Mouse (Mus musculus): ENCODE data around the gene Hhip. TPM values are rescaled to one million over a fixed set of nuclear protein-coding genes. Genes with fewer than 3 reads are reported as not detected.
A peak's percentile ranks its signal among the peaks of the same experiment; 100 is the strongest.

Hhip gene
- polyA plus RNA-seq, 1 experiment from 2014 or later: 20.2 TPM

DNA sequence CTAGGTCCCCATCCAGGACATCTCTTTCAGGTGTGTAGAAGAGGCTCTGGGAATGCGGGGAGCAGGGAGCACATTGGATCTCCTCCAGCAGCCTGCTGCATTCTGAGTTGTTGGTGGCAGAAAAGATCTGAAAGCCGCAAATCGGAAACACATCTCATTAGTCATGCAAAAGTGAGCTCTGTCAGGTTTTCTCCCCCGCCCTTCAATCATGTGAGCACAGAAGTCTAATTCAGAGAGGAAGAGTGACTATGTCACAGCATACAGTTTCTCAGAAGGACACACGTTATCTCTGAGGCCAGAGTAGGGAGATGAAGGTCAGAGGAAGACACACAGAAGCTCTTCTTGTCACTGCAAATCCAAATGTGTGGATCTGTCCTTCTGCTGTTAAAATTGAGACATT, 6.3 kb downstream of the Hhip start:
- H3K9ac ChIP-seq (ENCODE audit: low read length): no peak overlapping the region
- peaks cover 8% of the 10 kb centered on the region; the same call in 1 of the 2 replicates for H3K27me3 ChIP-seq (replicated peaks; ENCODE audit: control insufficient read depth, insufficient read depth, low read length)
- H3K27ac ChIP-seq (ENCODE audit: low read depth): no peak overlapping the region
- peaks cover 4% of the 10 kb centered on the region; the same call in 1 of the 2 replicates for H3K36me3 ChIP-seq (ENCODE audit: control insufficient read depth, insufficient read depth, low read length)
- H3K9me3 ChIP-seq (ENCODE audit: control insufficient read depth, low read length): no peaks in the 10 kb centered on the region
- no peak for ATAC-seq (replicated peaks; ENCODE audit: low FRiP score, low TSS enrichment, low read depth)
- no peak overlapping the region for H3K4me2 ChIP-seq (ENCODE audit: low read length)
- 64% methylated on average over 5 of the region's 5 CpGs for WGBS
- no peak overlapping the region for H3K4me3 ChIP-seq (ENCODE audit: low read depth, low read length)
- no peak for DNase-seq (ENCODE audit: low spot score)
- H3K4me1 ChIP-seq (replicated peaks; ENCODE audit: control insufficient read depth, insufficient read depth, low read length): peaks cover 12% of the 10 kb centered on the region; the same call in 1 of the 2 replicates

DNA sequence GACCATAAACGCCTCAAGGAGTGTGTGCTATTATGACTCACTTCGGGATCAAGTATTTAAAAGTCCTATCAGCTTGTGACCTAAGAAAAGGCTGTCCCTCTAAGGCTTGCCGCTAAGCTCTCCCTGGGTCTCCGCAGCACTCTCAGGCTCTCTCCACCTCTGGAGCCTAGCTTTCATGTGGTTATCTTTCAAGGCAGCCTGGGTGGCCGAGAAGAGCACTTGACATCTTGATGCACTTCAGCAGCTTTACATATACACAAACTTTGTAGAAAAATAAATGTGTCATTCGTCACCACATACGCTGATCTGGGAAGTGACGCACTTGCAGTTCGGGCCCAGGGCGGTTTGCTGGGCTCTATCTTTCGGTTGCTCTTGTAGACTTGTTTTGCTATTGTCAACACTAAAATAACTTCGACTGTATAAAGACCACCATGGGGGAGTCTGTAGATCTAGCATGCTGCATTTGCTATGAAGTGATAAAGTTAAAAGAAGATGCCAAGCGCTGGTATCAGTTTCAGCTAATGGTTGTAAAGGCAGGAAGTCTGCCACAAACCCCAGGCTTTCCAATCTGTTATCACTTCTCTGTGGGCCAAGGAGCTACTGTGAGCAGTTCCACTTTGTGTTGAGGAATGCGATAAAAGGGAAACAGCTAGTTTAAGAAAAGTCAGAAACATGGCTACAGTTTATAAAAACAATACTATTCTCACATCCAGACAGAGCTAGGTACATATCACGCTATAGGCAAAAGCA, 8.4 kb downstream of the Hhip start:
- Histone ChIP-seq H3K36me3 (ENCODE audit: control insufficient read depth, insufficient read depth, low read length) (peaks cover 4% of the 10 kb centered on the region; the same call in 1 of the 2 replicates), H3K27ac (ENCODE audit: low read depth) (no peak overlapping the region), H3K27me3 (replicated peaks; ENCODE audit: control insufficient read depth, insufficient read depth, low read length) (no peaks in the 10 kb centered on the region), H3K9ac (ENCODE audit: low read length) (no peak overlapping the region), H3K4me2 (ENCODE audit: low read length) (no peak overlapping the region), H3K4me3 (ENCODE audit: low read depth, low read length) (no peak overlapping the region), H3K9me3 (ENCODE audit: control insufficient read depth, low read length) (no peaks in the 10 kb centered on the region), H3K4me1 (replicated peaks; ENCODE audit: control insufficient read depth, insufficient read depth, low read length) (peaks cover 4% of the 10 kb centered on the region; the same call in 1 of the 2 replicates)
- no peak for DNase-seq (ENCODE audit: low spot score)
- 31% methylated on average over 15 of the region's 15 CpGs for WGBS
- ATAC-seq (replicated peaks; ENCODE audit: low FRiP score, low TSS enrichment, low read depth): peak; percentile 50; the same call in 1 of the 2 replicates

DNA sequence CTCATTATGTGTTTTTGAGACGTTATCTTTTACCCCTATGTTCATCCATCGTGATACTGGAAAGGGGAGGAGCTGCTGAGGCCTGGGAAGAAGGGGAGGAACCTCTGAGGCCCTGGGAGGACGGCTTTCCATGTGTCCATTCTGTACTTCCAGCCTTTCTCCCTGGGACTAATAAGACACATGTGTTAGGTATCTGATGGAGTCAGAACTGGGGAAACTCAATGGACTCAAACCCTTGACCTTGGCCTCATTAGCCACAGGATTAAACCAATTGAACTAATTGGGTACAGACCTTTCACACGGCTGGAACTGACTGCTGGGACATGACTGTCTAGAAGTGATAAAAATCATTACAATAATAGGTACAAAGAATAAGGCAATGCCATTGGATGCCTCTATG, 9.6 kb downstream of the Hhip start:
- Histone ChIP-seq H3K4me1 (replicated peaks; ENCODE audit: control insufficient read depth, insufficient read depth, low read length) (no peaks in the 10 kb centered on the region; the same call in 1 of the 2 replicates), H3K4me3 (ENCODE audit: low read depth, low read length) (no peak overlapping the region), H3K9ac (ENCODE audit: low read length) (no peak overlapping the region), H3K9me3 (ENCODE audit: control insufficient read depth, low read length) (no peaks in the 10 kb centered on the region), H3K27ac (ENCODE audit: low read depth) (no peak overlapping the region), H3K4me2 (ENCODE audit: low read length) (no peak overlapping the region), H3K36me3 (ENCODE audit: control insufficient read depth, insufficient read depth, low read length) (peaks cover 4% of the 10 kb centered on the region; the same call in 1 of the 2 replicates), H3K27me3 (replicated peaks; ENCODE audit: control insufficient read depth, insufficient read depth, low read length) (no peaks in the 10 kb centered on the region)
- ATAC-seq (replicated peaks; ENCODE audit: low FRiP score, low TSS enrichment, low read depth) (no peak), DNase-seq (ENCODE audit: low spot score) (no peak)
- 73% methylated on average over 4 of the region's 4 CpGs for WGBS

DNA sequence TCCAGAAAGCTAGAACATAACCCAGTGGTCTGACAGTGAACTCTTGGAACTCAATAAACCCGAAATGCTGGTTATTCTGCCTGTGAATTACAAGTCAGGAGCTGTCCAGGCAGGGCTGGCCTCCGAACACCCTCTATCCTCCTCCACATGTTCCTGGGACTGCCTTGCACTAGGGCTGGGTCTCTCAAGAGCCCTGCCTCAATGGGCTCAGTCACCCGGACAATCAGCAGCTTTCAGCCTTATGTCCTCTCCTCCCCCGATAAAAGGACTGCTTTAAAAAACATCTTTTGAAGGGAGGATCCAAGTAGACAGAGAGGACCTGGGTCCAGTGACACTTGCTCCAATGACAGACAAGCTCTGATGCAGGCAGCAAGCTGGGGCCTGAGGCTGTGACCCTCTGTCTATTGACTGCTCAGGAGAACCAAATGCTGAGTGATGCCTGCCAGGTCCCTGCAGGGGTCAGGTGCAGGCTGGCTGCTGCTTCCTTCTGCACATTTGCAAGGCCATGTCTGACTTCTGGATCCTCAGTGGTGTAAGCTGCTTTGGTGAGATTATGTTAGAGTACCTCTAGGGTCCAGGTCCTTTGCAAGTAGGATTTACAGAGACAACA, 20.1 kb downstream of the Hhip start:
- H3K9ac ChIP-seq (ENCODE audit: low read length): no peak overlapping the region
- H3K4me1 ChIP-seq (replicated peaks; ENCODE audit: control insufficient read depth, insufficient read depth, low read length): no peaks in the 10 kb centered on the region
- no peak overlapping the region for H3K4me3 ChIP-seq (ENCODE audit: low read depth, low read length)
- no peaks in the 10 kb centered on the region for H3K9me3 ChIP-seq (ENCODE audit: control insufficient read depth, low read length)
- no peak overlapping the region for H3K4me2 ChIP-seq (ENCODE audit: low read length)
- WGBS: 73% methylated on average over 4 of the region's 4 CpGs
- H3K36me3 ChIP-seq (ENCODE audit: control insufficient read depth, insufficient read depth, low read length): no peaks in the 10 kb centered on the region
- ATAC-seq (replicated peaks; ENCODE audit: low FRiP score, low TSS enrichment, low read depth) (no peak), DNase-seq (ENCODE audit: low spot score) (no peak)
- no peak overlapping the region for H3K27ac ChIP-seq (ENCODE audit: low read depth)
- H3K27me3 ChIP-seq (replicated peaks; ENCODE audit: control insufficient read depth, insufficient read depth, low read length): no peaks in the 10 kb centered on the region

DNA sequence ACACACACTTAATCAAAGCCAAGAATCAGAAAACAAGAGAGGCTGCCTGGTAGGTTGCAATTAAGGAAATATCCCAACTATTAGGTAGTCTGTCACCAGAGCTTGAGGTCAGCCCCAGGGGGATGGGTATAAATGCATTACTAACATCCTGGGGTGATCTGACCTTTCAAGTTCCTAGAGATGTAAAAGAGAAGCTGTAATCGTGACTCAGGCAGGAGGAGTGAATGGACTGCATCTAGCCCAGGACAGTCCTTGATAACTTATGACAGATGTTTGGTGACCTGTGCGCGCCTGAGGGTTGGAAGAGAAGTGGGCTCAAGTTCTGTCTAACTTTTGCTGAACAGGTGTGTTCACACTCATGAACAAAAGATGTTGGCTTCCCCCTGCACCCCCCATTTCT, 25.2 kb downstream of the Hhip start:
- no peak overlapping the region for H3K4me3 ChIP-seq (ENCODE audit: low read depth, low read length)
- DNase-seq (ENCODE audit: low spot score): no peak
- WGBS: 59% methylated on average over 3 of the region's 3 CpGs

DNA sequence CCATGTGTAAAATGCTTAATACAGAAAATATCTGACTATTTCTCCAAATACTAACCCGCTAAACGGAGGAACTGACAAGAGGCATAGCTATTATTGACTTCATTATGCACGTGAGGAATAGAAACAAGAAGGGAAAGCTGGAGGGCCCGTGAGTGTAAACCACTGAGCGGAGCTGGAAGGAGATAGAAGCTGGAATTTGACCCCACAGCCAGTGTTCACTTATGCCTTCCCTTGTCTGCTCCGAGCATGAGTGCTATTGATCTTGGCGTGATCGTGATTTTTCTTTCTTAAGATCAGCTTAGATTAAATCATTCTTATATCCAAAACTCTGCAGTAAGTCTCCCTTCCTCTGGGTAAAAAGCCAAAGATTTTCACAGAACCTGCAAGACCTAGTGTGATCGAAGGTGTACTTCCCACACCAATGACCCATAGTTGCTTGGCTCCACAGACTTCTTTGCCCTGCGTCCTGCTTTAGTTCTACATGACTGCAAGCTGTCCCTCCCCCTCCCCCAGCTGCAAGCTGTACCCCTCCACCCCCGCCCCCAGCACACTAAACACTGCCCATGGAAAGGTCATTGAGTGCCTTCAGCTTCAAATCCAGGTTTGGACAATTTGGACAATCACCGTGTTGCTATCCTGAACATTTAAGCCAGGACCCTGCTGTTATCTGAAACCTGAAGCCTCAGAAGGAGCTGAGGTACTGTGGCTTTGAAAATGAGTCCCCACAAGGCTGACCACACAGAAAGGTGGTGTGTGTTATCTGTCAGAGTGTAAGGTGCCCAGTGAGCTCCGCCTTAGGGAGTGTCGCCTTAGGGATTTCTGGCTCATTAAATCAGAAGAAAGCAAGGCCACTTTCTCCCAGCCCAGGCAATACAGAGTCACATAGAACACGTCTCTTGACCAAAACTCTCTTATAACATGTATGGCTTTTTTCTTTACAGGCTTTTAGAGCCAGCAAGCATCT, 26.2 kb downstream of the Hhip start:
- ATAC-seq (replicated peaks; ENCODE audit: low FRiP score, low TSS enrichment, low read depth): no peak
- Histone ChIP-seq H3K4me2 (ENCODE audit: low read length) (no peak overlapping the region), H3K36me3 (ENCODE audit: control insufficient read depth, insufficient read depth, low read length) (no peaks in the 10 kb centered on the region), H3K9ac (ENCODE audit: low read length) (no peak overlapping the region), H3K27me3 (replicated peaks; ENCODE audit: control insufficient read depth, insufficient read depth, low read length) (no peaks in the 10 kb centered on the region), H3K4me1 (replicated peaks; ENCODE audit: control insufficient read depth, insufficient read depth, low read length) (no peaks in the 10 kb centered on the region), H3K27ac (ENCODE audit: low read depth) (no peak overlapping the region), H3K9me3 (ENCODE audit: control insufficient read depth, low read length) (no peaks in the 10 kb centered on the region), H3K4me3 (ENCODE audit: low read depth, low read length) (no peak overlapping the region)
- WGBS: 43% methylated on average over 15 of the region's 15 CpGs
- DNase-seq (ENCODE audit: low spot score): no peak

More for the DNA sequence above, 25.2 kb downstream of the Hhip start:
- no peaks in the 10 kb centered on the region for H3K9me3 ChIP-seq (ENCODE audit: control insufficient read depth, low read length)
- no peak for ATAC-seq (replicated peaks; ENCODE audit: low FRiP score, low TSS enrichment, low read depth)
- H3K4me1 ChIP-seq (replicated peaks; ENCODE audit: control insufficient read depth, insufficient read depth, low read length): no peaks in the 10 kb centered on the region
- H3K27ac ChIP-seq (ENCODE audit: low read depth): no peak overlapping the region
- H3K36me3 ChIP-seq (ENCODE audit: control insufficient read depth, insufficient read depth, low read length): no peaks in the 10 kb centered on the region
- no peak overlapping the region for H3K9ac ChIP-seq (ENCODE audit: low read length)
- no peak overlapping the region for H3K4me2 ChIP-seq (ENCODE audit: low read length)
- no peaks in the 10 kb centered on the region for H3K27me3 ChIP-seq (replicated peaks; ENCODE audit: control insufficient read depth, insufficient read depth, low read length)

DNA sequence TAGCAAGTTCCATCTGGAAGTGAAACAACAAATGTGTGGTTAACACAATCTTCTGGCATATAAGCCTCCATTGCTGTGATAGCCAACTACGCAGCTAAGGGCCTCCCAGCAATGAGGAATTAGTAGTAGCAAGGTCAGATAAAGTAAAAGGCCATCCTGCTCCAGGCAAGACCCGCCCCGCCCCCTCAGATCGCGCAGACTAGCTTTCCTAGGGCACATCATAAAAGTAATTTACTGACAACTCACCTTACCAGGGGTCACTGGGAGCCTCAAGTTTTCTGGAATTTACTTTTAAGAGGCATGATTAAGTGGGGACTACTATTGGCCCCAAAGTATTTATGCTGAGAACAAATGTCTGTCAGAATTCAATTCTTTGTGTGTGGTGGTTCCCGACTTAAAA, 28.2 kb downstream of the Hhip start:
- H3K4me3 ChIP-seq (ENCODE audit: low read depth, low read length): no peak overlapping the region
- H3K9ac ChIP-seq (ENCODE audit: low read length): no peak overlapping the region
- no peak for ATAC-seq (replicated peaks; ENCODE audit: low FRiP score, low TSS enrichment, low read depth)
- H3K36me3 ChIP-seq (ENCODE audit: control insufficient read depth, insufficient read depth, low read length): no peaks in the 10 kb centered on the region
- no peaks in the 10 kb centered on the region for H3K9me3 ChIP-seq (ENCODE audit: control insufficient read depth, low read length)
- H3K4me2 ChIP-seq (ENCODE audit: low read length): no peak overlapping the region
- 47% methylated on average over 6 of the region's 6 CpGs for WGBS
- no peaks in the 10 kb centered on the region for H3K27me3 ChIP-seq (replicated peaks; ENCODE audit: control insufficient read depth, insufficient read depth, low read length)
- no peaks in the 10 kb centered on the region for H3K4me1 ChIP-seq (replicated peaks; ENCODE audit: control insufficient read depth, insufficient read depth, low read length)
- DNase-seq (ENCODE audit: low spot score): no peak
- no peak overlapping the region for H3K27ac ChIP-seq (ENCODE audit: low read depth)

DNA sequence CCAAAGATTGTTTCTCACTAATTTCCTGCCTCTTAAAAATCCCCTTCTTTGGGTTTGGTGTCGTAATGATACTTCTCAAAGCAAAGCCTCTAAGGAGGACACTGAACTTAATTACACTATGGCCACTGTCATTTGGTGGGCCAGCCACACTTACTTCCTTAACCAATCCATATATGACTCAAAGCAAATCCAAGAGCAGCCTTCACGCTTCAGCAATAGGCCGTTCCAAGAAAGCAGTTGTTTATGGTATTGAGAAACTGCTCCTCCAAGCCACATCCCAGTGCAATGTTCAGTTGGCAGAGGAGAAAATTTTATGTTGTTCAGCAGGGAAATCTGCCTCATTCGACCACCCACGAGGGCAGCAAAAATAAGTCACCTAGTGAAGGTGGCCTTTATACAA, 37.3 kb downstream of the Hhip start:
- Histone ChIP-seq H3K4me3 (ENCODE audit: low read depth, low read length) (no peak overlapping the region), H3K27me3 (replicated peaks; ENCODE audit: control insufficient read depth, insufficient read depth, low read length) (no peaks in the 10 kb centered on the region), H3K9me3 (ENCODE audit: control insufficient read depth, low read length) (no peaks in the 10 kb centered on the region), H3K4me1 (replicated peaks; ENCODE audit: control insufficient read depth, insufficient read depth, low read length) (no peaks in the 10 kb centered on the region), H3K36me3 (ENCODE audit: control insufficient read depth, insufficient read depth, low read length) (no peaks in the 10 kb centered on the region), H3K4me2 (ENCODE audit: low read length) (no peak overlapping the region), H3K9ac (ENCODE audit: low read length) (no peak overlapping the region), H3K27ac (ENCODE audit: low read depth) (no peak overlapping the region)
- no peak for DNase-seq (ENCODE audit: low spot score)
- ATAC-seq (replicated peaks; ENCODE audit: low FRiP score, low TSS enrichment, low read depth): no peak
- 79% methylated on average over 5 of the region's 5 CpGs for WGBS

Measured in intestine, embryonic 14.5 days (tissue).